In genomic region chr7:131054808-131055370, GRCm38 (mm10) we compare ENCODE assay signal across 9 mouse cellular contexts. TPM values are rescaled to one million over a fixed set of nuclear protein-coding genes. Genes with fewer than 3 reads are reported as not detected.
DNase-seq lines count a peak whose midpoint lies in the region; ATAC-seq lines count a peak whose summit lies in the region.
"Had no signal": no experiment of that assay in that cellular context is flagged by ENCODE, and none has a peak within 500 bp of the region (broad histone marks: within the 10 kb centered on the region; RNA-seq: fewer than 3 reads in every experiment).

No protein-coding gene starts in this region.

- no peaks in the 10 kb centered on the region for H3K9me3 ChIP-seq in forebrain, embryonic 14.5 days (replicated peaks; ENCODE audit: control insufficient read depth, low read length)
- no peaks in the 10 kb centered on the region for H3K9me3 ChIP-seq in forebrain, embryonic 16.5 days (ENCODE audit: control insufficient read depth, low read length)
- H3K9me3 ChIP-seq in midbrain, embryonic 10.5 days (replicated peaks), result no peaks in the 10 kb centered on the region
- H3K9me3 ChIP-seq in midbrain, embryonic 11.5 days (ENCODE audit: control insufficient read depth, low read length), result no peaks in the 10 kb centered on the region
- H3K9me3 ChIP-seq: limb, embryonic 12.5 days had no signal

- peak; percentile 33 for DNase-seq in forebrain, embryonic 14.5 days (ENCODE audit: low spot score)
- DNase-seq in midbrain, embryonic 10.5 days (ENCODE audit: low spot score), result peak; percentile 20
- no peak for DNase-seq in midbrain, embryonic 11.5 days (ENCODE audit: low spot score, missing footprints)
- peak; percentile 66 for DNase-seq in retina, embryonic 14.5 days (ENCODE audit: low spot score)
- DNase-seq in urinary bladder, adult 18-20 months (ENCODE audit: low spot score in 2 of 2), result no peak
- no peak for DNase-seq in adrenal gland, postnatal 25 days

- H3K27ac ChIP-seq in forebrain, embryonic 14.5 days (ENCODE audit: low read depth, low read length), result no peak overlapping the region
- no peak overlapping the region for H3K27ac ChIP-seq in forebrain, embryonic 16.5 days (ENCODE audit: low read length)
- H3K27ac ChIP-seq in midbrain, embryonic 10.5 days (replicated peaks), result no peak overlapping the region
- no peak overlapping the region for H3K27ac ChIP-seq in midbrain, embryonic 11.5 days (ENCODE audit: low read depth, low read length)
- H3K27ac ChIP-seq: limb, embryonic 12.5 days had no signal

- H3K4me2 ChIP-seq in forebrain, embryonic 14.5 days (ENCODE audit: low read length), result no peak overlapping the region
- H3K4me2 ChIP-seq in forebrain, embryonic 16.5 days (ENCODE audit: low read length), result no peak overlapping the region
- no peak overlapping the region for H3K4me2 ChIP-seq in midbrain, embryonic 11.5 days
- H3K4me2 ChIP-seq: limb, embryonic 12.5 days had no signal

- no peaks in the 10 kb centered on the region for H3K27me3 ChIP-seq in forebrain, embryonic 14.5 days (replicated peaks; ENCODE audit: control insufficient read depth, insufficient read depth, low read length)
- H3K27me3 ChIP-seq in forebrain, embryonic 16.5 days (replicated peaks; ENCODE audit: control insufficient read depth, insufficient read depth, low read length), result no peaks in the 10 kb centered on the region
- no peaks in the 10 kb centered on the region for H3K27me3 ChIP-seq in midbrain, embryonic 10.5 days (ENCODE audit: low read depth, poor library complexity, severe bottlenecking)
- H3K27me3 ChIP-seq in midbrain, embryonic 11.5 days (ENCODE audit: control insufficient read depth, insufficient read depth, low read length), result no peaks in the 10 kb centered on the region
- H3K27me3 ChIP-seq: limb, embryonic 12.5 days had no signal

- no peak overlapping the region for H3K9ac ChIP-seq in forebrain, embryonic 14.5 days (ENCODE audit: low read length)
- no peak overlapping the region for H3K9ac ChIP-seq in forebrain, embryonic 16.5 days (replicated peaks; ENCODE audit: low read depth, low read length)
- H3K9ac ChIP-seq in midbrain, embryonic 11.5 days (ENCODE audit: low read length), result no peak overlapping the region
- H3K9ac ChIP-seq: limb, embryonic 12.5 days had no signal

- no peaks in the 10 kb centered on the region for H3K4me1 ChIP-seq in forebrain, embryonic 14.5 days (ENCODE audit: control insufficient read depth, insufficient read depth, low read length)
- H3K4me1 ChIP-seq in forebrain, embryonic 16.5 days (replicated peaks; ENCODE audit: control insufficient read depth, insufficient read depth, low read length), result no peaks in the 10 kb centered on the region
- no peaks in the 10 kb centered on the region for H3K4me1 ChIP-seq in midbrain, embryonic 10.5 days
- no peaks in the 10 kb centered on the region for H3K4me1 ChIP-seq in midbrain, embryonic 11.5 days (ENCODE audit: control insufficient read depth, insufficient read depth, low read length)
- H3K4me1 ChIP-seq: limb, embryonic 12.5 days had no signal

- H3K36me3 ChIP-seq in forebrain, embryonic 14.5 days (ENCODE audit: control insufficient read depth, insufficient read depth, low read length), result no peaks in the 10 kb centered on the region
- no peaks in the 10 kb centered on the region for H3K36me3 ChIP-seq in forebrain, embryonic 16.5 days (ENCODE audit: control insufficient read depth, insufficient read depth)
- H3K36me3 ChIP-seq in midbrain, embryonic 10.5 days, result no peaks in the 10 kb centered on the region
- no peaks in the 10 kb centered on the region for H3K36me3 ChIP-seq in midbrain, embryonic 11.5 days (ENCODE audit: control insufficient read depth, insufficient read depth, low read length)
- H3K36me3 ChIP-seq: limb, embryonic 12.5 days had no signal

- ATAC-seq in forebrain, embryonic 14.5 days, result no peak
- no peak for ATAC-seq in forebrain, embryonic 16.5 days
- ATAC-seq in midbrain, embryonic 11.5 days (ENCODE audit: low FRiP score), result no peak
- peak; percentile 36; the same call in 1 of the 2 replicates for ATAC-seq in common myeloid progenitor, adult 5-6 weeks (replicated peaks; ENCODE audit: low read depth, poor library complexity, severe bottlenecking)

- H3K4me3 ChIP-seq in forebrain, embryonic 14.5 days (ENCODE audit: low read depth, low read length), result no peak overlapping the region
- no peak overlapping the region for H3K4me3 ChIP-seq in forebrain, embryonic 16.5 days (replicated peaks; ENCODE audit: low read length)
- H3K4me3 ChIP-seq in midbrain, embryonic 10.5 days, result no peak overlapping the region
- H3K4me3 ChIP-seq in midbrain, embryonic 11.5 days (ENCODE audit: low read depth, low read length), result no peak overlapping the region
- H3K4me3 ChIP-seq: limb, embryonic 12.5 days had no signal

RNA-seq across cellular contexts. Expression of gene Dmbt1, which starts 23.0 kb away (rescaled TPM):
- not detected in 2 replicates for polyA plus RNA-seq in forebrain, embryonic 14.5 days (2014; fragmentation: Nextera tagmentation; extraction: Ambion mirVana)
- polyA plus RNA-seq in forebrain, embryonic 16.5 days (2015; fragmentation: Nextera tagmentation; extraction: Ambion mirVana), result not detected in 2 replicates
- not detected in 2 replicates for polyA plus RNA-seq in midbrain, embryonic 10.5 days (2016; fragmentation: Nextera tagmentation; extraction: Ambion mirVana)
- polyA plus RNA-seq in midbrain, embryonic 11.5 days (2014; fragmentation: Nextera tagmentation; extraction: Ambion mirVana), result not detected in 2 replicates
- total RNA-seq in common myeloid progenitor, adult 5-6 weeks (2017), result not detected in 2 replicates
- not detected in 2 replicates for total RNA-seq in adrenal gland, postnatal 25 days (2021)
- polyA plus RNA-seq: limb, embryonic 12.5 days had no signal

Comparison
In these comparisons a context has a peak if more than half of its experiments do, and no peak if none do; other contexts are left out.
1. DNase-seq: peak in forebrain, embryonic 14.5 days (single experiment), midbrain, embryonic 10.5 days (single experiment) and retina, embryonic 14.5 days (single experiment); none in midbrain, embryonic 11.5 days (single experiment), urinary bladder, adult 18-20 months (0 of 2) and adrenal gland, postnatal 25 days (single experiment).